8 mouse cellular contexts compared by ENCODE assay signal in the genomic region with DNA sequence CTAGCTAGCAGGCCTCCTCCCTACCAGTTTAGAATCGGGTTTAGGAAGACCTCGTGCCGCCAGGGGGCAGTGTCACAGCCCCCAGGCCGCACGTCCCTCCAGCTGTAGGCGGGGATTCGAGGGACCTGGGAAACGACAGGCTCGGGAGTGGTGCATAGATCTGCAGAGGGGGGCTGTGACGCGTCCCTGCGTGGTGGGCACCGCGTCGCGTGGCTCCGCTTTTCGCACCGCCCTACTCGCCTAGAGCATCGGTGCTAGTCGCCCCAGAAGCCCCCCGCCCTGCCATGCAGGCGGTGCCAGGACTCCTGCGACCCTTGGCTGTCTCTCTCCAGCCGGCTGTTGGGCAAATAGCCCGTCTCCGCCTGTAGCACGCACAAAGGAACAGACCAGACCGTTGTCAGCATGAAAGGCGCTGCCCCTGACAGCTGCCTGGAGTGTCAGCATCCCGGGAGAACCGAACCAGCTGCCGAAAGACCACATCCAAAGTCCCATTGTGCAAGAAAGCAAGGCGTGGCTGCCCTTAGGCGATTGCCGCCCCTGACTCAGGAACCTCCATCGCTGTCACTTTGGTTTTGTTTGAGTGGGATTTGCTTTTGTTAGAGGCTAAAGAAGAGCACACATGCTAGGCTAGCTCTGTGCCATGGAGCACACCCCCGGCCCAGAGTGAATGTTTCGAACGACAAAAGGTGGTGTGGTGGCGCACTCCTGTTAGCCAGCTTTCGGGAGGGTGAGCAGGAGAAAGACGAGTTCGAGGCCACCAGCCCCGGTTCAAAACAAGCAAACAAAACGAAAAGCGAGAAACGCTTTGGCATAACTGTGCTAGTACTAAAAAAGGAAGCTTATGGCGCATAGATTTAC. TPM values are rescaled to one million over a fixed set of nuclear protein-coding genes. Genes with fewer than 3 reads are reported as not detected.
DNase-seq lines count a peak whose midpoint lies in the region; ATAC-seq and TF ChIP-seq lines count a peak whose summit lies in the region.

No protein-coding gene starts in this region.

- peak; percentile 94 for DNase-seq in Muller cell, postnatal 12 days (ENCODE audit: inconsistent ontology term)
- DNase-seq in cerebellum, adult 8-10 months, result peak; percentile 92
- DNase-seq in frontal cortex, adult 2 months (ENCODE audit: extremely low spot score in 1 of 2, low spot score in 1 of 2), result peak; percentile 91 to 92
- DNase-seq in hindbrain, embryonic 11.5 days (ENCODE audit: low spot score), result peak; percentile 98
- DNase-seq in layer of hippocampus, postnatal 10 days (ENCODE audit: low spot score in 2 of 2), result peak; percentile 91 to 92
- DNase-seq in lung, postnatal 0 days (ENCODE audit: low spot score), result peak; percentile 96
- DNase-seq in ovary, postnatal 10 days (ENCODE audit: low spot score), result peak; percentile 51
- peak; percentile 94 for DNase-seq in thymus, postnatal 0 days (ENCODE audit: low spot score)

- peak overlapping the region; percentile 43 for H3K4me3 ChIP-seq in hindbrain, embryonic 11.5 days (ENCODE audit: low read depth, low read length)
- peak overlapping the region; percentile 51 for H3K4me3 ChIP-seq in lung, postnatal 0 days (ENCODE audit: low read depth, low read length)

- WGBS in hindbrain, embryonic 11.5 days, result under 1% methylated on average over 50 of the region's 50 CpGs
- WGBS in lung, postnatal 0 days, result under 1% methylated on average over 50 of the region's 50 CpGs

- peak; percentile 92 for TF ChIP-seq CTCF in lung, postnatal 0 days (IDR thresholded peaks at IDR 0.05)

- peak overlapping the region; percentile 84 for H3K4me2 ChIP-seq in hindbrain, embryonic 11.5 days (replicated peaks; ENCODE audit: low read depth, low read length)
- H3K4me2 ChIP-seq in lung, postnatal 0 days (replicated peaks; ENCODE audit: low read depth, low read length), result peak overlapping the region; percentile 94

- peak overlapping the region; percentile 74 for H3K9ac ChIP-seq in hindbrain, embryonic 11.5 days (ENCODE audit: low read depth, low read length)
- H3K9ac ChIP-seq in lung, postnatal 0 days (replicated peaks; ENCODE audit: low read depth), result peak overlapping the region; percentile 32

- H3K27me3 ChIP-seq in hindbrain, embryonic 11.5 days (ENCODE audit: control insufficient read depth, insufficient read depth, low read length), result peaks cover 20% of the 10 kb centered on the region
- peaks cover 23% of the 10 kb centered on the region; the same call in 1 of the 2 replicates for H3K27me3 ChIP-seq in lung, postnatal 0 days (replicated peaks; ENCODE audit: insufficient read depth, low read length)

- ATAC-seq in hindbrain, embryonic 11.5 days (ENCODE audit: low FRiP score), result peak; percentile 95
- peak; percentile 95 for ATAC-seq in lung, postnatal 0 days

- no peaks in the 10 kb centered on the region for H3K9me3 ChIP-seq in hindbrain, embryonic 11.5 days (ENCODE audit: control insufficient read depth, low read length)
- H3K9me3 ChIP-seq in lung, postnatal 0 days (ENCODE audit: low read length), result no peaks in the 10 kb centered on the region

- no peaks in the 10 kb centered on the region for H3K36me3 ChIP-seq in hindbrain, embryonic 11.5 days (ENCODE audit: control insufficient read depth, insufficient read depth, low read length)
- no peaks in the 10 kb centered on the region for H3K36me3 ChIP-seq in lung, postnatal 0 days (ENCODE audit: insufficient read depth, low read length)

- no peak for TF ChIP-seq EP300 in lung, postnatal 0 days (IDR thresholded peaks at IDR 0.05)

- H3K4me1 ChIP-seq in hindbrain, embryonic 11.5 days (replicated peaks; ENCODE audit: control insufficient read depth, insufficient read depth, low read length), result peaks cover 5% of the 10 kb centered on the region; the same call in 1 of the 2 replicates
- H3K4me1 ChIP-seq in lung, postnatal 0 days (ENCODE audit: insufficient read depth, low read depth, low read length), result peaks cover 11% of the 10 kb centered on the region; the same call in 1 of the 2 replicates

- H3K27ac ChIP-seq in hindbrain, embryonic 11.5 days (ENCODE audit: low read depth, low read length), result peak overlapping the region; percentile 95
- peak overlapping the region; percentile 51; the same call in 1 of the 2 replicates for H3K27ac ChIP-seq in lung, postnatal 0 days (ENCODE audit: low read length)

RNA-seq across cellular contexts. Expression of a gene that starts 0.6 kb away (rescaled TPM):
- 8.8 and 11.6 TPM in 2 replicates for polyA plus RNA-seq in frontal cortex, adult 2 months (2012; rRNA removed)
- 1.2 and 1.5 TPM in 2 replicates for polyA plus RNA-seq in hindbrain, embryonic 11.5 days (2014; fragmentation: Nextera tagmentation; extraction: Ambion mirVana)
- 1 to 10 TPM; 6.9 to 7.0 TPM for total RNA-seq in layer of hippocampus, postnatal 10 days (2021)
- polyA plus RNA-seq in lung, postnatal 0 days (2015; fragmentation: Nextera tagmentation; extraction: Ambion mirVana), result 0.30 and 0.63 TPM in 2 replicates
- 2.7 and 3.1 TPM in 2 replicates for polyA plus RNA-seq in thymus, postnatal 0 days (2015; fragmentation: Nextera tagmentation; extraction: Ambion mirVana)

RNA-seq across cellular contexts. Expression of a gene that starts 15.2 kb away (rescaled TPM):
- polyA plus RNA-seq in frontal cortex, adult 2 months (2012; rRNA removed), result 75.0 and 89.4 TPM in 2 replicates
- polyA plus RNA-seq in hindbrain, embryonic 11.5 days (2014; fragmentation: Nextera tagmentation; extraction: Ambion mirVana), result 86.2 and 88.5 TPM in 2 replicates
- 10 to 100 TPM; 53.6 to 55.9 TPM for total RNA-seq in layer of hippocampus, postnatal 10 days (2021)
- 79.7 and 82.8 TPM in 2 replicates for polyA plus RNA-seq in lung, postnatal 0 days (2015; fragmentation: Nextera tagmentation; extraction: Ambion mirVana)
- polyA plus RNA-seq in thymus, postnatal 0 days (2015; fragmentation: Nextera tagmentation; extraction: Ambion mirVana), result 92.1 and 95.1 TPM in 2 replicates

RNA-seq across cellular contexts. Expression of a gene that starts 15.2 kb away (rescaled TPM):
- polyA plus RNA-seq in frontal cortex, adult 2 months (2012; rRNA removed), result 80.2 and 105 TPM in 2 replicates
- 148 and 160 TPM in 2 replicates for polyA plus RNA-seq in hindbrain, embryonic 11.5 days (2014; fragmentation: Nextera tagmentation; extraction: Ambion mirVana)
- total RNA-seq in layer of hippocampus, postnatal 10 days (2021), result 10 to 100 TPM; 49.1 to 57.3 TPM
- polyA plus RNA-seq in lung, postnatal 0 days (2015; fragmentation: Nextera tagmentation; extraction: Ambion mirVana), result 38.6 and 48.5 TPM in 2 replicates
- polyA plus RNA-seq in thymus, postnatal 0 days (2015; fragmentation: Nextera tagmentation; extraction: Ambion mirVana), result 80.6 and 93.3 TPM in 2 replicates

RNA-seq across cellular contexts. Expression of a gene that starts 54.5 kb away (rescaled TPM):
- 0.48 and 0.62 TPM in 2 replicates for polyA plus RNA-seq in frontal cortex, adult 2 months (2012; rRNA removed)
- not detected in 2 replicates for polyA plus RNA-seq in hindbrain, embryonic 11.5 days (2014; fragmentation: Nextera tagmentation; extraction: Ambion mirVana)
- total RNA-seq in layer of hippocampus, postnatal 10 days (2021), result under 1 TPM; 0.18 to 0.36 TPM
- 0.04 TPM in 1 of 2 replicates, not detected in the other for polyA plus RNA-seq in lung, postnatal 0 days (2015; fragmentation: Nextera tagmentation; extraction: Ambion mirVana)
- 0.10 and 0.13 TPM in 2 replicates for polyA plus RNA-seq in thymus, postnatal 0 days (2015; fragmentation: Nextera tagmentation; extraction: Ambion mirVana)

Comparison
In these comparisons a context has a peak if more than half of its experiments do, and no peak if none do; other contexts are left out.
1. Peak in every context shown above with its lines: DNase-seq, ATAC-seq, H3K4me3 ChIP-seq and H3K27ac ChIP-seq.